Mouse (Mus musculus): Measurements from ENCODE around the gene Gpatch1.

Gene Gpatch1

GRCm38 (mm10) chr7:35234361-35235245, 83.6 kb downstream of the Gpatch1 start:
- DNase-seq (ENCODE audit: low read depth): peak; percentile 86

GRCm38 (mm10) chr7:35233861-35234260, 84.4 kb downstream of the Gpatch1 start:
- DNase-seq (ENCODE audit: low read depth): peak; percentile 5

GRCm38 (mm10) chr7:35232796-35233455, 85.3 kb downstream of the Gpatch1 start:
- DNase-seq (ENCODE audit: low read depth): no peak

GRCm38 (mm10) chr7:35230333-35230732, 87.9 kb downstream of the Gpatch1 start:
- DNase-seq (ENCODE audit: low read depth): peak; percentile 24

All from c-Kit-positive CD71-positive TER-119-negative erythroid progenitor cells, embryonic 14.5 days (primary cell).